Mouse (Mus musculus): ENCODE data around the gene Wfdc17. TPM values are rescaled to one million over a fixed set of nuclear protein-coding genes. Genes with fewer than 3 reads are reported as not detected.

Wfdc17 gene
- polyA plus RNA-seq (2015; fragmentation: Nextera tagmentation; extraction: Ambion mirVana), result 1.9 and 2.3 TPM in 2 replicates

DNA sequence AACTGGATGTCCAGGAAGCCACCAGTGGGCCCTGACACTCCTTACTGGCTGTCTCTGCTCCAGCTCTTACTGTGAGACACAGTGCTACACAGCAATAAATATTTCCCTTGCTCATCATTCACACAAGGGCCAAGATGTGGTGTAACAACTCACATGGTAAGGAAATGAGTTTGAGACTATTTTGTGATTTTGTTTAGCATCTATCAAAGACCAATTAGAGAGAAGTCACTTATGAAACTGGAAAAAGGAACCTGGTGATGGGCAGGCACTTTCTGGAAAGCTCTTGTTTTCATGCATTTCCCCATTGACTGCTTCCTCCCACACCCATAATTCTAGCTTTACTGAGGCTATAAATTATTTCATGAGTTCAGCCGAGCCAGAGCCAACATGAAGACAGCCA lies at the start of gene Wfdc17:
Gene Wfdc17 (plus strand): TSS at position 287 of the 400 bp plus-strand sequence.
- H3K27me3 ChIP-seq (replicated peaks; ENCODE audit: control insufficient read depth, insufficient read depth, low read length), result no peaks in the 10 kb centered on the region
- no peaks in the 10 kb centered on the region for H3K9me3 ChIP-seq (ENCODE audit: control insufficient read depth, low read length)
- no peak for ATAC-seq
- no peak within 1 kb of the TSS for H3K27ac ChIP-seq (ENCODE audit: low read length)
- no peak within 1 kb of the TSS for H3K4me2 ChIP-seq (ENCODE audit: low read depth, low read length)
- WGBS, result 21% methylated on average over 1 of the region's 1 CpGs
- no peak within 1 kb of the TSS for H3K9ac ChIP-seq (ENCODE audit: low read depth, low read length)
- H3K4me1 ChIP-seq (ENCODE audit: control insufficient read depth, insufficient read depth, low read length), result no peaks in the 10 kb centered on the region
- H3K36me3 ChIP-seq (ENCODE audit: control insufficient read depth, insufficient read depth, low read length), result no peaks in the 10 kb centered on the region
- no peak within 1 kb of the TSS for H3K4me3 ChIP-seq (ENCODE audit: low read length)

DNA sequence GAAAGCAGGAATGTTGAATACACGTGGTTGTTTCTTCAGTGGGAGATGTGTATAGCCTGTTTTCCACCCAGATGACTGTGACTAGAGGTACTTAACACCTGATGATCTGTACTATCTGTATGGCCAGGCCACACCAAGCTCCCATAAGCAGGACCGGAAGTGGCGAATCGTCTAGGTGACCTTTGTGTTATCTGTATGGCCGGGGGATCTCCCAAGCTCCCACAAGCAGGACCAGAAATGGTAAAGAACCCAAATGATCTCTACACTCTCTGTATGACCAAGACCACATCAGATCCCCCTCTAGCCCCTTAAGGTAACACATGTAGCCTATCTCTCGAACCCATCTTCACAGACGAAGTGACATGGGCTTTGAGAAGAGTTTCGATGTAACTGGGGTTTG lies 49.2 kb upstream of the Wfdc17 start:
- Histone ChIP-seq H3K27ac (ENCODE audit: low read length) (no peak overlapping the region), H3K36me3 (ENCODE audit: control insufficient read depth, insufficient read depth, low read length) (no peaks in the 10 kb centered on the region), H3K4me3 (ENCODE audit: low read length) (no peak overlapping the region), H3K4me2 (ENCODE audit: low read depth, low read length) (no peak overlapping the region), H3K9me3 (ENCODE audit: control insufficient read depth, low read length) (no peaks in the 10 kb centered on the region), H3K4me1 (ENCODE audit: control insufficient read depth, insufficient read depth, low read length) (no peaks in the 10 kb centered on the region), H3K27me3 (replicated peaks; ENCODE audit: control insufficient read depth, insufficient read depth, low read length) (no peaks in the 10 kb centered on the region), H3K9ac (ENCODE audit: low read depth, low read length) (no peak overlapping the region)
- WGBS, result 87% methylated on average over 8 of the region's 8 CpGs
- ATAC-seq, result no peak

DNA sequence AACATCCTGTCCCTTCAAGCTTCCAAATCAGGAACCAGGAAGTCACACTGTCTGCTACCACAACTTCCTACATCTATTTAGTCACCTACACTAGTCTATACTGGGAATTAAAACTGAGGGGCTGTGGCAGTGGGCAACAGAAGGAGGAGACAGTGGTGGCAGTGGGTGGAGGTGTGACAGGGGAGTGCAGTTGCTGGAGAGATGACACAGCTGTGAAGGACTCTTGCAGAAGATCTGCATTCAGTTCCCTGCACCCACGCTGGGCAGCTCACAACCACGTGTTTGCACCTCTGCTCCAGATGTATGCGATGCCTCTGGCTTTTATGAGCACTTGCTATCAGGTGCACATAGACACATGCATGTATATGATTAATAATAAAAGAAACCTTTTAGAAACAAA lies 46.3 kb upstream of the Wfdc17 start:
- ATAC-seq, result no peak
- no peaks in the 10 kb centered on the region for H3K27me3 ChIP-seq (replicated peaks; ENCODE audit: control insufficient read depth, insufficient read depth, low read length)
- H3K9ac ChIP-seq (ENCODE audit: low read depth, low read length), result no peak overlapping the region
- H3K27ac ChIP-seq (ENCODE audit: low read length), result no peak overlapping the region
- no peaks in the 10 kb centered on the region for H3K9me3 ChIP-seq (ENCODE audit: control insufficient read depth, low read length)
- no peak overlapping the region for H3K4me2 ChIP-seq (ENCODE audit: low read depth, low read length)
- 83% methylated on average over 3 of the region's 3 CpGs for WGBS
- H3K36me3 ChIP-seq (ENCODE audit: control insufficient read depth, insufficient read depth, low read length), result no peaks in the 10 kb centered on the region
- H3K4me1 ChIP-seq (ENCODE audit: control insufficient read depth, insufficient read depth, low read length), result no peaks in the 10 kb centered on the region
- H3K4me3 ChIP-seq (ENCODE audit: low read length), result no peak overlapping the region

DNA sequence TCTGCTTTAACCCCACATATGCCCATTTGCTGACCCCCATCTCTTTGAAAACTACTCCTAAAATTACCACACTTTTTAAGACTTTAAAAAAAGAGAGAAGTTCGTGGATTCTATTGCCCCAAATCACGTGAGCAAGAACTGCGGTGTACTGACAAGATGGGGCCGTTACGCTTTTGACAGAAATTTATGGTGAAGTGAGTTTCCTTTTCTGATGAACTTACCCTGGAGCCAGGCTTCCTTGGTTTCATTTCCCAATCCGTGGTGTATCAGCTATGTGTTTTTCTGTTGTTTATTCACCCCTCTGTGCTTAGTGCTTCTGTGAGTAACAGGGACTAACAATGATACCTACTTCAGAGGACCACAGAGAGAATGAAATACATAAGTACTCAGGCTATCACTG lies 45.0 kb upstream of the Wfdc17 start:
- Histone ChIP-seq H3K27ac (ENCODE audit: low read length) (no peak overlapping the region), H3K4me2 (ENCODE audit: low read depth, low read length) (no peak overlapping the region), H3K9me3 (ENCODE audit: control insufficient read depth, low read length) (no peaks in the 10 kb centered on the region), H3K4me1 (ENCODE audit: control insufficient read depth, insufficient read depth, low read length) (no peaks in the 10 kb centered on the region), H3K4me3 (ENCODE audit: low read length) (no peak overlapping the region), H3K9ac (ENCODE audit: low read depth, low read length) (no peak overlapping the region), H3K36me3 (ENCODE audit: control insufficient read depth, insufficient read depth, low read length) (no peaks in the 10 kb centered on the region), H3K27me3 (replicated peaks; ENCODE audit: control insufficient read depth, insufficient read depth, low read length) (no peaks in the 10 kb centered on the region)
- ATAC-seq, result no peak
- WGBS, result 73% methylated on average over 6 of the region's 6 CpGs

DNA sequence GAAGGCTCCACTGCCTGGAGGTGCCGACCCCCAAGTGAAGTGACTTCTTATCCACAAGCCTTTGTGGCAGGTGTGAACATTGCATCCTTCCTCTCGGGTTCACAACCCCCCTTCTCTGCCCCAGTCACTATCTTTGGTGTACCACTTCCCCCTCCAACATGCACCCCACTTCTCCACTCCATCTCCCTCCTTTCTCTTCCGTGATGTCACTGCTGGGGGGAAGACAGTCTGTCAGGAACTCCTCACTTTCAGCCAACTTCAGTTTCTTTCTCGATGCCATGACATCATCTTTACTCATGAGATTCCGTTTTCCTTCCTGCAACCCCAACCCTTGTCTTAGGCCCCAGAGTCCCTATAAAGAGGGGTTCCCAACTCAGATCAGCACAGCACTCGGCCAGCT lies 41.6 kb upstream of the Wfdc17 start, which contains the start of gene Ccl4:
Gene Ccl4 (plus strand): TSS at position 381 of the 400 bp plus-strand sequence.
- Histone ChIP-seq H3K4me3 (ENCODE audit: low read length) (no peak within 1 kb of the TSS), H3K36me3 (ENCODE audit: control insufficient read depth, insufficient read depth, low read length) (no peaks in the 10 kb centered on the region), H3K27me3 (replicated peaks; ENCODE audit: control insufficient read depth, insufficient read depth, low read length) (no peaks in the 10 kb centered on the region), H3K9me3 (ENCODE audit: control insufficient read depth, low read length) (no peaks in the 10 kb centered on the region), H3K9ac (ENCODE audit: low read depth, low read length) (no peak within 1 kb of the TSS), H3K4me2 (ENCODE audit: low read depth, low read length) (no peak within 1 kb of the TSS), H3K4me1 (ENCODE audit: control insufficient read depth, insufficient read depth, low read length) (no peaks in the 10 kb centered on the region), H3K27ac (ENCODE audit: low read length) (no peak within 1 kb of the TSS)
- 74% methylated on average over 6 of the region's 6 CpGs for WGBS
- no peak for ATAC-seq

DNA sequence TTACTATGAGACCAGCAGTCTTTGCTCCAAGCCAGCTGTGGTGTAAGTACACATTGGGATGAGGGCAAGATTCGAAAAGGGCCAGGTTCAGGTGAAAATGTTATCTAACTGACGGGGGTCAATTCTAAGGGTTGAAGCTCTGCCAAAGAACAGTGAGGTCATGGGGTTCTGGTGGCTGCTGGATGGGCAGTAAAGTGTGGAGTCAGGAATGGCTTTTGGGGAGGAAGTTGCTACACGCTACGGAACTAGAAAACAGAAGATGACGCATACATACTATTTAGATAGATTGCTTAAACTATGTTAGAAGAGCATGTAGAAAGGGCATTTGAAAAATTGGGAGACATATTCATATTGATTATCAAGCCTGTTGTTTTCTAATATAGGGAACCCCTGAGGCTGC lies 40.3 kb upstream of the Wfdc17 start:
- H3K9ac ChIP-seq (ENCODE audit: low read depth, low read length), result no peak overlapping the region
- H3K9me3 ChIP-seq (ENCODE audit: control insufficient read depth, low read length), result no peaks in the 10 kb centered on the region
- no peak overlapping the region for H3K27ac ChIP-seq (ENCODE audit: low read length)
- no peaks in the 10 kb centered on the region for H3K4me1 ChIP-seq (ENCODE audit: control insufficient read depth, insufficient read depth, low read length)
- H3K4me2 ChIP-seq (ENCODE audit: low read depth, low read length), result no peak overlapping the region
- 65% methylated on average over 5 of the region's 5 CpGs for WGBS
- no peaks in the 10 kb centered on the region for H3K36me3 ChIP-seq (ENCODE audit: control insufficient read depth, insufficient read depth, low read length)
- H3K4me3 ChIP-seq (ENCODE audit: low read length), result no peak overlapping the region
- no peak for ATAC-seq
- H3K27me3 ChIP-seq (replicated peaks; ENCODE audit: control insufficient read depth, insufficient read depth, low read length), result no peaks in the 10 kb centered on the region

DNA sequence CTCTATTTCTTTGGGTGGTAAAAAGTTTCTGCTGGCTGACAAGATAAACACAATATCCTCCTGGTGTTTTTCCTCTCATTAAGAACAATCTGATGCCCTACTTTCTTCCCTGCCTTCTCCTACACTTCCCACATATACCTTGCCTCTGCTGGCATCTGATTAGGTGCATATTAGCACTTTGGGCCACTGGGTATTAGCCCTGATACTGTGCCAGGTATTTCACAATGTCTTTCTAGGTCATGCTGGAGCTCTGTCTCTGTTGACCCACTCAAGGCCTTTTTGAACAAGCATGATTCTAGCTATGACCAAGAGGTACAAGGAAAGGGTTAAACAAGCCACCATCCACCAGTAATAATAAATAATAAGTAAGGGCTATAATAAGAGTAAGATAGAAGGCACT lies 32.0 kb upstream of the Wfdc17 start:
- H3K9me3 ChIP-seq (ENCODE audit: control insufficient read depth, low read length), result no peaks in the 10 kb centered on the region
- H3K4me2 ChIP-seq (ENCODE audit: low read depth, low read length), result no peak overlapping the region
- no peak for ATAC-seq
- no peaks in the 10 kb centered on the region for H3K4me1 ChIP-seq (ENCODE audit: control insufficient read depth, insufficient read depth, low read length)
- H3K9ac ChIP-seq (ENCODE audit: low read depth, low read length), result no peak overlapping the region
- H3K27me3 ChIP-seq (replicated peaks; ENCODE audit: control insufficient read depth, insufficient read depth, low read length), result no peaks in the 10 kb centered on the region
- H3K36me3 ChIP-seq (ENCODE audit: control insufficient read depth, insufficient read depth, low read length), result no peaks in the 10 kb centered on the region
- no peak overlapping the region for H3K4me3 ChIP-seq (ENCODE audit: low read length)
- no peak overlapping the region for H3K27ac ChIP-seq (ENCODE audit: low read length)

DNA sequence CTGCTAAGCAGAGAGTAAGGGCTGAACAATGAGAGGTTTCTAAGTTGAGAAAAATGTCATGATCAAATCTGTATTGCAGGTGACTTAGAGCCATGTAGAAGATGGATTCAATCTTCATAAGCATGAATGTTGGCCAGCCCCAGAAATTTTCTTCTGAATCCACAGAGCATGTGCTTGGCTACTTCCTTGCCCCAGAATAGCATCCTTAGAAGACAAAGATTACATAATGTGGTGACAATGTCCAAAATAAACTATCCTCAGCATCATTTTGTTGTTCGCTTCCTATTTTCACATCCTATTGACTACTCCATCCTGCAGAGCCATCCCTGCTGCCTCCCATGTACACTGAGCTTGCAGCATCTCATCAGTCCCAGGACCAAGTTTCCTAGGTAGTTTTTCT lies 28.1 kb upstream of the Wfdc17 start:
- no peaks in the 10 kb centered on the region for H3K36me3 ChIP-seq (ENCODE audit: control insufficient read depth, insufficient read depth, low read length)
- H3K9ac ChIP-seq (ENCODE audit: low read depth, low read length), result no peak overlapping the region
- ATAC-seq, result no peak

DNA sequence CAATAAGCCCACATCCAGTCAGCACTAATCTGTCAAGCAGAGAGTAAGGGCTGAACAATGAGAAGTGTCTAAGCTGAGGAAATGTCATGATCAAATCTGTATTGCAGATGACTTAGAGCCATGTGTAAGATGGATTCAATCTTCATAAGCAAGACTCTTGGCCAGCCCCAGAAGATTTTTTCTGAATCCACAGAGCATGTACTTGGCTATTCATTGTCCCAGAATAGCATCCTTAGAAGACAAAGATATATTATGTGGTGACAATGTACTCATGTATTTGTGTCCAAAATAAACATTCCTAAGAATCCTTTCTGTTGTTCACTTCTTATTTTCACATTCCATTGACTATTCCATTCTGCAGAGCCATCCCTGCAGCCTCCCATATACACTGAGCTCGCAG lies 13.9 kb upstream of the Wfdc17 start:
- Histone ChIP-seq H3K27me3 (replicated peaks; ENCODE audit: control insufficient read depth, insufficient read depth, low read length) (no peaks in the 10 kb centered on the region), H3K36me3 (ENCODE audit: control insufficient read depth, insufficient read depth, low read length) (no peaks in the 10 kb centered on the region), H3K4me1 (ENCODE audit: control insufficient read depth, insufficient read depth, low read length) (no peaks in the 10 kb centered on the region), H3K9ac (ENCODE audit: low read depth, low read length) (no peak overlapping the region), H3K4me3 (ENCODE audit: low read length) (no peak overlapping the region), H3K27ac (ENCODE audit: low read length) (no peak overlapping the region), H3K4me2 (ENCODE audit: low read depth, low read length) (no peak overlapping the region), H3K9me3 (ENCODE audit: control insufficient read depth, low read length) (no peaks in the 10 kb centered on the region)
- 83% methylated on average over 1 of the region's 1 CpGs for WGBS
- no peak for ATAC-seq

More for the DNA sequence above, 28.1 kb upstream of the Wfdc17 start:
- Histone ChIP-seq H3K4me3 (ENCODE audit: low read length) (no peak overlapping the region), H3K4me1 (ENCODE audit: control insufficient read depth, insufficient read depth, low read length) (no peaks in the 10 kb centered on the region), H3K4me2 (ENCODE audit: low read depth, low read length) (no peak overlapping the region), H3K27me3 (replicated peaks; ENCODE audit: control insufficient read depth, insufficient read depth, low read length) (no peaks in the 10 kb centered on the region), H3K27ac (ENCODE audit: low read length) (no peak overlapping the region), H3K9me3 (ENCODE audit: control insufficient read depth, low read length) (no peaks in the 10 kb centered on the region)
- WGBS, result 91% methylated on average over 1 of the region's 1 CpGs

DNA sequence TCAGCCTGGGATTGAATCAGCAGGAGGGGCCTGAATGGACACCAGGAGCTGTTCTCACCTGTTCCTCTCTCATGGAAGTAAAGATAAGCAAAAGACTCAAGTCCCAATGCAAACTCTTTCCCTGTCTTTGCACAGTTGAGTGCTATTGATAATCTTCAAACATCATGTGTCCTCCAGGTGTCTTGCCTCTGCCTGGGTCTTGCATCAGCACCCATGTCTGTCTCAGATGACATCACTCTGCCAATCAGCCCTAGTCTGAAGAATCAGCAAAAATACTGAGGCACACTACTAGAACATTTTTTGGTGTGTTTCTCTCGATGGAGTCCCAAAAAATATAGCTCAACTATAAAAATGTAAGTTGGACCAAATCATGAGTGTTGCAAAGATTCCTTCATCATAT lies 11.8 kb upstream of the Wfdc17 start:
- no peaks in the 10 kb centered on the region for H3K4me1 ChIP-seq (ENCODE audit: control insufficient read depth, insufficient read depth, low read length)
- ATAC-seq, result no peak
- H3K36me3 ChIP-seq (ENCODE audit: control insufficient read depth, insufficient read depth, low read length), result no peaks in the 10 kb centered on the region
- H3K9ac ChIP-seq (ENCODE audit: low read depth, low read length), result no peak overlapping the region
- no peak overlapping the region for H3K4me2 ChIP-seq (ENCODE audit: low read depth, low read length)
- H3K27me3 ChIP-seq (replicated peaks; ENCODE audit: control insufficient read depth, insufficient read depth, low read length), result no peaks in the 10 kb centered on the region
- WGBS, result 69% methylated on average over 1 of the region's 1 CpGs
- no peak overlapping the region for H3K4me3 ChIP-seq (ENCODE audit: low read length)
- H3K27ac ChIP-seq (ENCODE audit: low read length), result no peak overlapping the region
- no peaks in the 10 kb centered on the region for H3K9me3 ChIP-seq (ENCODE audit: control insufficient read depth, low read length)

Measured in intestine, embryonic 16.5 days (tissue).